Mouse (Mus musculus): ENCODE data around the gene Rsg1. TPM values are rescaled to one million over a fixed set of nuclear protein-coding genes. Genes with fewer than 3 reads are reported as not detected.

The Rsg1 gene
- total RNA-seq, 2 experiments from 2014 or later = not detected

DNA sequence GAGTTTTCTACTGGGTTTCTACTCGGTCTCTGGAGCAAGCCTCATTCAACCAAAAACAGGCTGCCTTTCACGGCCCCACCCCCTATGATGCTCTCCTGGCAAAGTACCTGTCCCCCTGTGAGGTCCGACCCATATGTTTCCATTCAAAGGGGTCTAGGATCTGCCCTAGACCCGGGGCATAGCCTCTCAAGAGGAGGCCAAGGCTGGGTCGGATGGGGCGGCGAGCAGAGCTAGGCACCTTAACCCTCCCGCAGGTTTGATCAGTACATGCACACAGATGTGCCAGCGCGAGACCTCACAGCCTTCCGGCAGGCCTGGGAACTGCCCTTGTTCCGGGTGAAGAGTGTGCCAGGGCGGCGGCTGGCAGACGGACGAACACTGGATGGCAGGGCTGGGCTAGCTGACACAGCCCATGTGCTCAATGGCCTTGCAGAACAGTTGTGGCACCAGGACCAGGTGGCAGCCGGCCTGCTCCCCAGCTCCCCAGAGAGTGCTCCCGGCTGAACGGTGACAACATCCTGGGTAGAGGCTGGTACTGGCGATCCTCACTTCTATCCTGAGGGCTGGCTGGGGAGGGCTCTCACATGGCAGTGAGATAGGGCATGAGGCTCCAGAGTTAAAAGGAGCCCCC is 5.9 kb downstream of the Rsg1 start:
- Histone ChIP-seq H3K4me3 (no peak overlapping the region), H3K27ac (no peak overlapping the region)
- DNase-seq = peak; percentile 44
- TF ChIP-seq CTCF (IDR thresholded peaks at IDR 0.05) = no peak
- intact Hi-C loops (cut with DNase I) = no loop called here

DNA sequence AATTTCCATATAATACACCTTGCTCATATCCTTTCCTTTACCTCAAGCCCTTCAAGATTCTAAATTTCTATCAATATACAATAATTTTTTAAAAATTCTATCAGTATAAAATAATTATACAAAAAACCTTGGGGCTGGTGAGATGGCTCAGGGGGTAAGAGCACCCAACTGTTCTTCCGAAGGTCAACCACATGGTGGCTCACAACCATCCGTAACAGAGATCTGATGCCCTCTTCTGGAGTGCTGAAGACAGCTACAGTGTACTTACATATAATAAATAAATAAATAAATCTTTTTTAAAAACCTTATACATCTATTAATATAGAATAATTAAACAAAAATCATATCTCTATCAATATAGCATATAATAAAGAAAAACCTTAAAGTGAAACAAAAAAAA is 8.1 kb downstream of the Rsg1 start:
- H3K27ac ChIP-seq = no peak overlapping the region
- no peak overlapping the region for H3K4me3 ChIP-seq
- intact Hi-C loops (cut with DNase I) = no loop called here
- peak; percentile 11; the same call in 1 of the 2 replicates for TF ChIP-seq CTCF (IDR thresholded peaks at IDR 0.05)
- DNase-seq = no peak

DNA sequence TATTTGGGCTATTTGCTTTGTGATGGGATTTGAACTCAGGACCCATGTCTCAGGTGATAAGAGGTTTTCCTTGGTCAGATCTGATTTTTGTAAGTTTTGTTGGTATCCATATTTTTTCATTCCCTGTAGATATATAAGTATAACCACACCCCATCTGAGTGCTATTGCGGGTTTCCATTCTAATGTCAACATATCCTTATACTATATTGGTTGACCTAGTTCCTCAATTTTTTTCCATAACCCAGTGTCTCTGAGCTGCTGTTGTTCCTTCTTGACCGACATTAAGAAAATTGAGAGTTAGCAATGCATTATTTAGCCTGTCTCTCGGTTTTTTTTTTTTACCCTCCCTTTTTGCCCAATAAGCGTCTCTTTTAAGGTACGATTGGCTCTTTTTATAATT is 9.0 kb downstream of the Rsg1 start:
- TF ChIP-seq CTCF (IDR thresholded peaks at IDR 0.05) = no peak
- Histone ChIP-seq H3K4me3 (no peak overlapping the region), H3K27ac (no peak overlapping the region)
- intact Hi-C loops (cut with DNase I) = no loop called here
- no peak for DNase-seq

DNA sequence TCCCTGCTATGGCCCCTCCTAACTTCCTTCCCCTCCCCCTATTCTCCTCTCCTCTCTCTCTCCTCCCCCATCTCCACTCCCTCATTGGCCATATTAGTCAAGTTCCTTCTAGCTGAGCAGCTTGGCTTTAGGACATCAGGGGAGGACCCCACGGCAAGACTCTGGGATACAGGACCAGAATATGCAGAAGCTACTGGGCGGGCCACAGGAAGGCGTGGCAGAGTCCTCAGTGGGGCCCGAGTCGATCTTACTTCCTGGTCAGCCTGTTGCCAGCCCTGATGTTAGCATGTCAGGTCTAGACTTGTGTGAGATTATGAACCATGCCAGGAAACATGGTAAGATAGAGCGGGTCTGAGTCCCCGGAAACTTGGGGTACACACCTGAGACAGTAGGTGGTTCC is 14.9 kb downstream of the Rsg1 start:
- Histone ChIP-seq H3K27ac (no peak overlapping the region), H3K4me3 (no peak overlapping the region)
- intact Hi-C loops (cut with DNase I) = no loop called here
- no peak for DNase-seq
- no peak for TF ChIP-seq CTCF (IDR thresholded peaks at IDR 0.05)

DNA sequence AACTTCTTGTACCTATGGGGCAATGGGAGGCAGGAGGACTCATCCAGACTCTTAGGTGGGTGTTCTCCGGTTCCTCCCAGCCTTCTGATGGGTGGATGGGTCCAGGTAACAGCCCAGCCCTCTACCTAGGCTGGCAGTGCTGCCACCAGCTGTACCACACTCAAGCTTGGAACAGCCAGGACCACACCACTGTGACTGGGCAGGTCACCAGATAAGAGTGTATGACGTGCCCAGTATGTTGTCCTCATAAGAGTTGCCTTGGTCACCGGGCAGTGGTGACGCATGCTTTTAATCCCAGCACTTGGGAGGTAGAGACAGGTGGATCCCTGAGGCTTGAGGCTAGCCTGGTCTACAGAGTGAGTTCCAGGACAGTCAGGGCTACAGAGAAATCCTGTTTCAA is 19.4 kb downstream of the Rsg1 start:
- no peak for TF ChIP-seq CTCF (IDR thresholded peaks at IDR 0.05)
- Histone ChIP-seq H3K27ac (no peak overlapping the region), H3K4me3 (no peak overlapping the region)
- intact Hi-C loops (cut with DNase I) = no loop called here
- DNase-seq = no peak

DNA sequence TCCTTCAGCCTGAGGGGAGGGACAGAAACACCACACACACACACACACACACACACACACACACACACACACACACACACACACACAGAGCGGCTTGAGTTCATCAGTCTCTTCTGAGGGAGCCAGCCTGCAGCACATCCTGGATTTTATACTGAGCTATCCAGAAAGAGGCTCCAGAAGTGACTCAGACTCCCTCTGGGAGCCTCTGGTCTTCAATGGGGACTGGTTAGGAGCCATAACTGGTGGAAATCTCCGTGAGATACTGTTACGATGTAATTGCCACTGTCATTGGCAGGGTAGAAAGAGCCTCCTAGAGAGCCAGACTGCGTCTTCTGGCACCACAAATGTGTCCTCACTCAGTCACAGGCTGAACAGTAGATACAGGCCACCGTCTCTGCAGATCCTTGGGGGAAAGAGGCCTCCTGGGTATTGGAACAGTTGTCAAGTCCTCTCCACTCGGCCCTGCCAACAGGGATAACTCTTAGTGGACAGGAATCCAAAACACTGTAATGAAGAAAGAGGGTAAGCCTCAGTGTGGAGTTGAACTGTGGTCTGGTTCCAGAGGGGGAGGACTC is 21.9 kb downstream of the Rsg1 start:
- no peak for DNase-seq
- intact Hi-C loops (cut with DNase I) = loop anchor here (1.0 kb wide), 1 partner anchor 29 kb away; no protein-coding TSS in a partner anchor
- H3K27ac ChIP-seq = no peak overlapping the region
- H3K4me3 ChIP-seq = no peak overlapping the region
- no peak for TF ChIP-seq CTCF (IDR thresholded peaks at IDR 0.05)

DNA sequence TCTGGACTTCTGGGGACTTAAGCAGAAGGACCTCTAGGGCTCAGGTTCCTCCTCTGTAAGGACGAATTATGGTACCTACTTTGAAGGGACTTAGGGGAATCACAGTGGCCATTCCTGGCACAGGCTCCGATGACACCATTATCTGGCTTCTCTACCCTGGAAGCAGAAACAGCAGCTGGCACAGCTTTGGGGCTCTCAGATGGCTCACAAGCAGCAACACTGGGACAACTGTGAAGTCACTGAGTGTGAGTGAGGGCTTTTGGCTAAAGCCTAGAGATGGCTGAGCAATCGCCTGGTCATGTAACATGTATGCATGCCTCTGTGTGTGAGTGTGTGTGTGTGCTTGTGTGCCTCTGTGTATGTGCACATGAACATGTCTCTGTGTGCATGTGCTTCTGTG is 23.1 kb downstream of the Rsg1 start:
- no peak overlapping the region for H3K4me3 ChIP-seq
- H3K27ac ChIP-seq = no peak overlapping the region
- intact Hi-C loops (cut with DNase I) = loop anchor here (1.0 kb wide), 1 partner anchor 31 kb away; no protein-coding TSS in a partner anchor
- DNase-seq = peak; percentile 24
- TF ChIP-seq CTCF (IDR thresholded peaks at IDR 0.05) = no peak

DNA sequence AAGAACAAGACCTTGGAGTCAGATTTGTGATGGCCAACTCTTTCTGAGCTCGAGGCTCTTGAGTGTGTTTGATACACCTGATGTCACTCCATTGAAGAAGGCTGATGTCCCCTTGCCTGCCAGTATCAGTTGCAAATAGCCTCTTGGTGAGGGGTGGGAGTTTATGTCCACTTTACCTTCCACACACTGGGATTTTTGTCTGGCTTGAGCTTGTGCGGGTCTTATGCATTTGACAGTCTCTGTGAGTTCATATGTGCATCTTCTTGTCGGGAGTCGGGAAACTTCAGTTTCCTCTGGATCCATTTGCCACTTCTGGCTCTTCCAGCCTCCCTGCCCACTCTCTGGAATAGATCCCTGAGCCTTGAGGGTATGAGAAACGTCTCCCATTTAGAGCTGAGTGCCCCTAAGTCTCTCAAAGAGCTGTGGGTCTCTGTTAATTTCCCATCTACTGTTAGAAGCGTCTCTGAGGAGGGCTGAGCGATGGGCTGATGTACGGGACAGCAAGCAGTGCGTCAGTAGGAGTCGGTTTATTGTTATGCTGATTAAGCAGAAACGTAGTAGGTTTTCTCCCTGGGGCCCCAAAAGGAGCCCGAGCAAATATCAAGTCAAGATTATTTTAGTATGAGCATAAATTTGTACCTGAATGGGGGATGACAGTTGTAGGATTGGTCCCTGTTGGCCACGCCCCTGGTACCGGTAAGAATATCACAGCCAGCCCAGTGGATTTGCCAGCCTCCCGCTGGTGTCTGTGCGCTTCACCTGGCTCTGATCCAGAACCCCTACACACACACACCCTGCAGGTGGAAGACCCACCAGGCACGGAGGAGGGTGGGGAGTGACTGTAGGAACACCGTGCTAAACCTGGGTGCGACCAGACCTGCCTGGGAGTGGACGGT is 25.0 kb downstream of the Rsg1 start:
- no peak for TF ChIP-seq CTCF (IDR thresholded peaks at IDR 0.05)

DNA sequence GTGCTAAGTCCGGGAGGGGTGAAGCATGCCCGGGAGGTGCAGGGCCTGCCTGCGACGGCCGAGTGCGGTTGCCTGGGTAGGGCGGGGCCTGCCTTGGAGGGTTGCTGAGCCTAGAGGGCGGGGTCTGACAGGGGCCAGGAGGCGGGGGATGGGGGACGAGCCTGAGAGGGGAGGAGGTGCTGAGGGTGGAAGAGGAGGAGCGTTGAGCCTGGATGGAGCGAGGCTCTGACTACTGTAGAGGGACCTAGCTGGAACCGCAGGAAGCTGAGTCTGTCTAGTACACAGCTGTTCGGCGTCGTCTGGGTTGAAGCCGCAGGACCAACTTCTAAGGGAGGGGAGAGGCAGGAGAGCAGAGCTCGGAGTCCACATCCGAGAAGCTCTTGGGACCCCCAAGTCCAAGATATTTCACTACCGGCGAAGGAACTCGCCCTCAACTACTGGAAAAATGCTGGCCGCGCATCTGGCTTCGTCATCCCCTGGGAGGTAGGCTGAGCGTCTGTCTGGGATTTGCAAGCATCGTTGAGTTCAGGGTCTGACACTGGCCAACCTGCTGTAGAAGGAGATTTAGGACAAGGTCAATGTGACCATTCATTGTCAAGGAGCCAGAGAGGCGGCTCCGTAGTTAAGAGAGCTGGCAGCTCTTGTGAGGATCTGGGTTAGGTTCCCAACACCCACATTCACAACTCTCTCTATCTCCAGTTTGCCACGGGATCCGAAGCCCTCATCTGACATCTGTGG is 25.8 kb downstream of the Rsg1 start, which contains the start of gene Arhgef19:
TSS of gene Arhgef19 (plus strand) at position 112 of the 738 bp plus-strand sequence.
- Histone ChIP-seq H3K27ac (peak within 1 kb of the TSS; percentile 70), H3K4me3 (peak within 1 kb of the TSS; percentile 71)
- DNase-seq = peak; percentile 95
- intact Hi-C loops (cut with DNase I) = no loop called here
- no peak for TF ChIP-seq CTCF (IDR thresholded peaks at IDR 0.05)

More for the DNA sequence above, 25.0 kb downstream of the Rsg1 start:
- Histone ChIP-seq H3K4me3 (peak overlapping the region; percentile 71), H3K27ac (peak overlapping the region; percentile 70)
- DNase-seq = no peak
- intact Hi-C loops (cut with DNase I) = no loop called here

DNA sequence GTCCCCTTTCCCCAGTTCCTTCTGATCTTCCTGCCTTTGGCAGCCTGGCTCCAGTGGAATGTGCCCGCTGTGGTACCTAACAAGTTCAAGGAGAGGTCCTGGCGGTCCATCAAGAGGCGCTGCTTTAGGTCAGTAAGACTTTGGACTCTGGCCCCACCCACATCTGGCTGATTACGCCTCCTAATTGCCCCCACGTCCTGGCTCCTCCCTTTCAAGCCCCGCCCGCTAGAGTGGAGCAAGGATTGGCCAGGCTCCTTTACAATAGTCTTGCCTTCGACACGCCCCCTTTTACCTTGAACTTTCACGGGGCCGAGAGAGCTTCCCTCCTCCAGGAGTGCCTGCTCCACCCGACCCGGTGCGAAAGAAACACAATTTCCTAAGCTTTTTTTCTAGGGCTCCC is 26.9 kb downstream of the Rsg1 start:
- no peak for TF ChIP-seq CTCF (IDR thresholded peaks at IDR 0.05)
- intact Hi-C loops (cut with DNase I) = no loop called here
- H3K27ac ChIP-seq = no peak overlapping the region
- H3K4me3 ChIP-seq = no peak overlapping the region
- no peak for DNase-seq

DNA sequence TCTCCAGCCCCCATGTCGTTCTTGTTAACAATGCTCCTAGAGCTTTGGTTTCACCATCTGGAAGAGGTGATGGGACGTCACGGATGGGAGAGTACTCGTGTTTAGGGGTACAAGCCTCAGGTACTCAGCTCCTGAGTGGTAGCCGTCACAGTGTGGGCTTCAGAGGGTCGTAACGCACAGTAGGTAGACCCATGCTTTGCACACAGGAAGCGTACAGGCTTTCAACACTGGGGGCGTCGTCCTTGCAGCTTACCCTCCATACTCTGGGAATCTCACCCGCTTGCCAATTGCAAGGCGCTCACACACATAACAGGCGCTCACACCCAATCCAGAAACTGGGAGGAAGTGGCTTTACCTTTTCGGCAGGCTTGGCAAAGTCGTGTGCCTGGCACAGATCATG is 28.1 kb downstream of the Rsg1 start:
- Histone ChIP-seq H3K27ac (no peak overlapping the region), H3K4me3 (no peak overlapping the region)
- intact Hi-C loops (cut with DNase I) = no loop called here
- no peak for DNase-seq
- TF ChIP-seq CTCF (IDR thresholded peaks at IDR 0.05) = no peak

DNA sequence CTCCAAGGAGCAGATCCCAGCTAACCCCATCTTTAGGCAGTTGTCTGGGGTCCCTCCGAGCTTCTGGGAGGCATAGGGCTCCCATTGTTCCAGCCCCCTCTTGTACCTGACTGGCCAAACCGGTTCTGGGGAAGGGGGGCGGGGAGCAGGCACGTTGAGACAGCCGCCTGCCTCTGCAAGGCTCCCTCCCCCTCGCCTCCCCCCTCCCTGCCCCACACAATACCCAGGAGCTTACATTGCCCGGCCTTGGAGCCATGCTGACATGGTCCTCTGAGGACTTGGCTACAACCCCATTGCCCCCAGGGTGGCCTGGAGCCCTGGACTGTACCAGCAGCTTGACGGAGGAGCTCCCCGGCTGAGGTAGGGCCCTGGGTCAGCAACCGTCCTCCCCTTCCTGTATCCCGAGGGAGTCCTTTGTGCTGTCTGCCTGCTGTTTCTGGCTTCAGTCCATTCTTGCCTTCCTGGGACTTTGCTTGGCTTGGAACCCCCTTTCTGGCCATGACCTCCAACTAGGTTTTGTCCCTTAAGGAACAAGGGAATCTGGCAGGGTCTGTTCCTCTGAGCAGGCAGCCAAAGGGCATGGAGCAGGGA is 29.0 kb downstream of the Rsg1 start:
- intact Hi-C loops (cut with DNase I) = no loop called here
- TF ChIP-seq CTCF (IDR thresholded peaks at IDR 0.05) = no peak
- Histone ChIP-seq H3K4me3 (no peak overlapping the region), H3K27ac (no peak overlapping the region)
- no peak for DNase-seq

Data from gastrocnemius, adult 2 months (tissue).